Mouse (Mus musculus): ENCODE measurements around the gene 3110082J24Rik.

DNA sequence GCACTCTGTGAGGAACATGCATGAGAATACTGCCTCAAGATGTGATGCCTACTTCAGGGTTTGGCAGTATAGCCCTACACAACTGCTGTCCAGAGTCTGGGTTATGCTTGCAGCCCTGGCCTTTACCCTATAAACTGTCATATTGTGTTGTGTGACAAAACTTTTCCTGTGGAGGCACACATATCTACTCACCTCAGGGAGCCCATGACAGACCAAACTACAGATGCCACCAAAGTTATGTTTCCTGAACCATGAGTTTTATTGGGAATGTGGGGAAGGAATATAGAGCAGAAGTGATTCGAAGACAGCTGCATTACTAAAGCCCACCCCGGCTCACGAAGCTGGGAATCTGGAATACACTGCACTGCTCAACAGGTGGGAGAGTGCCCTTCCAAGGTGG is 2.5 kb downstream of the 3110082J24Rik start:
- TF ChIP-seq CTCF (IDR thresholded peaks at IDR 0.05; ENCODE audit: low read depth, low read length) (no peak), POLR2AphosphoS5 (IDR thresholded peaks at IDR 0.05; ENCODE audit: insufficient replicate concordance, low read depth, low read length) (no peak), GATA2 (IDR thresholded peaks at IDR 0.05; ENCODE audit: borderline replicate concordance, low read depth, low read length) (no peak), TAL1 (conservative IDR thresholded peaks at IDR 0.05; ENCODE audit: low read depth, low read length) (no peak), GATA1 (IDR thresholded peaks at IDR 0.05; ENCODE audit: borderline replicate concordance, low read length) (no peak)
